ENCODE assay signal across 30 mouse cellular contexts in the genomic region with DNA sequence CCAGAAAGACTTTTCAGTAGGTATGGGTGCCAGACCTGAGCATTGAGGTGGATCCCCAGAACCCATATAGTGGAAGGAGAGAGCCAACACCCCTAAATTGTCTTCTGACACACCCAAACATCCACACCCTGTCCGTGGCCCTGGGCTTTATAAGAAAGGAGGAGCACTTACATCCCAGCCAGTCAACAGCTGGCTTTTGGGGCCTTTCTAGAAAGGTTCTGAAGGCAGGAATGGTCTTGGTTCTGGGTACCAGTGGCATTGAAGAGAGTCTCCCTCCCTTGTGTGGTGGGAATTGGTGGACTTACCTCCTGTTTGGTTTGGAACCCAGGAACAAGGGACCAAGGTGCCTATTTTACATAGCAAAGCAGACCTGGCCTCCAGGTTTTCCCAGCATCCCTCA. TPM values are rescaled to one million over a fixed set of nuclear protein-coding genes. Genes with fewer than 3 reads are reported as not detected.
"Had no signal": no experiment of that assay in that cellular context is flagged by ENCODE, and none has a peak within 500 bp of the region (broad histone marks: within the 10 kb centered on the region; RNA-seq: fewer than 3 reads in every experiment).

No protein-coding gene starts in this region.

- H3K4me3 ChIP-seq: gastrocnemius, adult 2 months; heart, adult 2 months; heart, embryonic 12.5 days; hindbrain, embryonic 10.5 days; hindbrain, embryonic 12.5 days; intestine, embryonic 15.5 days; layer of hippocampus, adult 2 months; left cerebral cortex, adult 2 months; limb, embryonic 10.5 days; limb, embryonic 12.5 days had no signal

- ATAC-seq: hindbrain, embryonic 16.5 days; inflammation-experienced regulatory T-cells, adult 6 months; intestine, embryonic 15.5 days; intestine, postnatal 0 days had no signal

- H3K36me3 ChIP-seq: hindbrain, embryonic 10.5 days; hindbrain, embryonic 12.5 days; intestine, embryonic 15.5 days; limb, embryonic 10.5 days; limb, embryonic 12.5 days had no signal

- H3K9ac ChIP-seq: heart, embryonic 12.5 days; hindbrain, embryonic 12.5 days; hindbrain, embryonic 14.5 days; intestine, embryonic 15.5 days; limb, embryonic 12.5 days had no signal

- H3K4me2 ChIP-seq: heart, embryonic 12.5 days; hindbrain, embryonic 12.5 days; hindbrain, embryonic 14.5 days; intestine, embryonic 15.5 days; limb, embryonic 12.5 days; liver, embryonic 11.5 days had no signal

- H3K4me1 ChIP-seq: hindbrain, embryonic 12.5 days; intestine, embryonic 15.5 days; limb, embryonic 10.5 days; limb, embryonic 12.5 days had no signal

- H3K27ac ChIP-seq: gastrocnemius, adult 2 months; heart, adult 2 months; hindbrain, embryonic 10.5 days; hindbrain, embryonic 12.5 days; hindbrain, embryonic 14.5 days; intestine, embryonic 15.5 days; layer of hippocampus, adult 2 months; left cerebral cortex, adult 2 months; limb, embryonic 10.5 days; limb, embryonic 12.5 days had no signal

- DNase-seq: gastrocnemius, adult 2 months; gastrocnemius, postnatal 10 days; gastrocnemius, postnatal 25 days; heart, adult 2 months; heart, postnatal 10 days; kidney, adult 18-20 months; kidney, adult 8-10 months; kidney, postnatal 10 days; kidney, postnatal 25 days; kidney, postnatal 4 days; liver had no signal

- H3K9me3 ChIP-seq: heart, embryonic 12.5 days; hindbrain, embryonic 10.5 days; hindbrain, embryonic 12.5 days; intestine, embryonic 15.5 days; limb, embryonic 10.5 days; limb, embryonic 12.5 days had no signal

- H3K27me3 ChIP-seq: heart, embryonic 12.5 days; hindbrain, embryonic 12.5 days; intestine, embryonic 15.5 days; limb, embryonic 12.5 days had no signal

RNA-seq across cellular contexts. Expression of gene 4930402F06Rik, which starts 9.6 kb away (rescaled TPM):
- polyA plus RNA-seq: frontal cortex, adult 2 months; heart, adult 2 months; heart, embryonic 12.5 days; heart, embryonic 14.5 days; heart, embryonic 16.5 days; hindbrain, embryonic 10.5 days; hindbrain, embryonic 12.5 days; hindbrain, embryonic 14.5 days; hindbrain, embryonic 16.5 days; inflammation-experienced regulatory T-cells, adult 6 months; intestine, embryonic 15.5 days; intestine, postnatal 0 days; kidney, embryonic 14.5 days; kidney, embryonic 16.5 days; limb, embryonic 10.5 days; limb, embryonic 12.5 days; limb, embryonic 14.5 days; liver, embryonic 11.5 days had no signal

RNA-seq across cellular contexts. Expression of gene 4930568D16Rik, which starts 39.1 kb away (rescaled TPM):
- polyA plus RNA-seq: frontal cortex, adult 2 months; heart, adult 2 months; heart, embryonic 12.5 days; heart, embryonic 14.5 days; heart, embryonic 16.5 days; hindbrain, embryonic 10.5 days; hindbrain, embryonic 12.5 days; hindbrain, embryonic 14.5 days; hindbrain, embryonic 16.5 days; inflammation-experienced regulatory T-cells, adult 6 months; intestine, embryonic 15.5 days; intestine, postnatal 0 days; kidney, embryonic 14.5 days; kidney, embryonic 16.5 days; limb, embryonic 10.5 days; limb, embryonic 12.5 days; limb, embryonic 14.5 days; liver, embryonic 11.5 days had no signal
